Mouse (Mus musculus): ENCODE data around the gene Anxa4.

DNA sequence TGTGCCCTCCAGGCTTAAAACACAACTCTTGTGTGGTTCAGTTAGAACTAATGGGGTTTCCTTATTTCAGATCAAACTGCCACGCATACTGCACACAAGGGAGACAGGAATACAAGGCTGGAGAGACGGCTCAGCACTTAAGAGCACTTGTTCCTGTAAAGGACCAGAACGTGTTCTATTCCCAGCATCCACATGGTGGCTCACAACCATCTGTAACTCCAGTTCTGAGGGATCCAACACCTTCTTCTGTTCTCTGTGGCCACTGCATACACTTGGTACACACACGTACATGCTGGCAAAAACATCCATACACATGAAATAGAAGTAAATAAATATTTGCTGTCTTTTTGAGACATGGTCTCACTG is 16.7 kb downstream of the Anxa4 start:
- TF ChIP-seq POLR2A (IDR thresholded peaks at IDR 0.05; ENCODE audit: extremely low read depth, insufficient read depth, low read length) = no peak
- TF ChIP-seq CTCF (IDR thresholded peaks at IDR 0.05; ENCODE audit: extremely low read depth, insufficient read depth, low read length) = no peak

All from cortical plate, adult 2 months (tissue).